ENCODE assay signal across 11 mouse cellular contexts in genomic region chr6:143232718-143233117, GRCm38 (mm10).
"Had no signal": no experiment of that assay in that cellular context is flagged by ENCODE, and none has a peak within 500 bp of the region (broad histone marks: within the 10 kb centered on the region; RNA-seq: fewer than 3 reads in every experiment).

No protein-coding gene starts in this region.

- H3K27ac ChIP-seq: layer of hippocampus, adult 2 months; limb, embryonic 15.5 days; liver, embryonic 12.5 days; lung, embryonic 15.5 days; macrophage; midbrain, embryonic 15.5 days; neural tube, embryonic 12.5 days; stomach, embryonic 15.5 days had no signal

- H3K27me3 ChIP-seq: limb, embryonic 15.5 days; liver, embryonic 12.5 days; lung, embryonic 15.5 days; megakaryocyte, embryonic 14.5 days; midbrain, embryonic 15.5 days; neural tube, embryonic 12.5 days; stomach, embryonic 15.5 days had no signal

- H3K36me3 ChIP-seq: limb, embryonic 15.5 days; liver, embryonic 12.5 days; lung, embryonic 15.5 days; midbrain, embryonic 15.5 days; neural tube, embryonic 12.5 days; stomach, embryonic 15.5 days had no signal

- H3K4me3 ChIP-seq: layer of hippocampus, adult 2 months; limb, embryonic 15.5 days; liver, embryonic 12.5 days; lung, embryonic 15.5 days; megakaryocyte, embryonic 14.5 days; midbrain, embryonic 15.5 days; neural tube, embryonic 12.5 days; stomach, embryonic 15.5 days had no signal

- H3K4me1 ChIP-seq: limb, embryonic 15.5 days; liver, embryonic 12.5 days; midbrain, embryonic 15.5 days; neural tube, embryonic 12.5 days; stomach, embryonic 15.5 days had no signal

- DNase-seq: lung, postnatal 14 days; thymus, postnatal 4 days had no signal
